ENCODE assay signal across 10 mouse cellular contexts in the genomic region with DNA sequence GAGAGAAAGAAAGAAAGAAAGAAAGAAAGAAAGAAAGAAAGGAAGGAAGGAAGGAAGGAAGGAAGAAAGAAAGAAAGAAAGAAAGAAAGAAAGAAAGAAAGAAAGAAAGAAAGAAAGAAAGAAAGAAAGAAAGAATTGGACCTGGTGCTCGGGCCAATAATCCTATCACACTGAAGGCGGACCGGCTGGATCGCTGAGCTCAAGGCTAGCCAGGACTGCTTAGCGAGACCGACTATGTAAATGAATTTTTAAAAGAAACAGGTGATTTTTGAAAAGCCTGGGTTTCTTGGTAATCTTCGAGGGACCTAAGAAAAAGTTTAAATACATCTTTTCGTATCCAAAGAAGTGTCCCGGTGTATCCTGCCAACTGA. TPM values are rescaled to one million over a fixed set of nuclear protein-coding genes. Genes with fewer than 3 reads are reported as not detected.
DNase-seq lines count a peak whose midpoint lies in the region; ATAC-seq and TF ChIP-seq lines count a peak whose summit lies in the region.
"Not testable (repeated sequence)": the region's sequence is repeated elsewhere in the genome, so short reads cannot be mapped to it uniquely, and the experiment has no call there.
"Had no signal": no experiment of that assay in that cellular context is flagged by ENCODE, and none has a peak within 500 bp of the region (broad histone marks: within the 10 kb centered on the region; RNA-seq: fewer than 3 reads in every experiment).

No protein-coding gene starts in this region.

- CTCF ChIA-PET in Patski (lab: Charles Lee), result not testable (repeated sequence)

- not testable (repeated sequence) for H3K27ac ChIP-seq in embryonic fibroblast, embryonic 13.5 days (ENCODE audit: insufficient read depth, low read length)
- H3K27ac ChIP-seq in heart, adult 2 months, result peak overlapping the region; percentile 99
- H3K27ac ChIP-seq in hindbrain, embryonic 15.5 days (replicated peaks), result peak overlapping the region; percentile 97
- peak overlapping the region; percentile 98 for H3K27ac ChIP-seq in limb, embryonic 10.5 days
- H3K27ac ChIP-seq in lung, embryonic 14.5 days (ENCODE audit: low read depth), result peak overlapping the region; percentile 70
- peak overlapping the region; percentile 96 for H3K27ac ChIP-seq in midbrain, embryonic 16.5 days (ENCODE audit: low read length)
- H3K27ac ChIP-seq in testis, adult 2 months (ENCODE audit: control insufficient read depth, insufficient read depth, low read depth, low read length), result peak overlapping the region; percentile 99

- not testable (repeated sequence) for TF ChIP-seq EP300 in heart, adult 2 months (IDR thresholded peaks at IDR 0.05; ENCODE audit: insufficient read depth, low read depth, low read length)

- H3K4me3 ChIP-seq in embryonic fibroblast, embryonic 13.5 days (ENCODE audit: insufficient read depth, low read length), result peak overlapping the region; percentile 35
- peak overlapping the region; percentile 97 for H3K4me3 ChIP-seq in heart, adult 2 months
- H3K4me3 ChIP-seq in hindbrain, embryonic 15.5 days, result peak overlapping the region; percentile 95
- peak overlapping the region; percentile 91 for H3K4me3 ChIP-seq in limb, embryonic 10.5 days
- H3K4me3 ChIP-seq in lung, embryonic 14.5 days (ENCODE audit: low read depth, low read length), result peak overlapping the region; percentile 97
- H3K4me3 ChIP-seq in midbrain, embryonic 16.5 days (ENCODE audit: low read depth, low read length), result peak overlapping the region; percentile 91
- H3K4me3 ChIP-seq in testis, adult 2 months (ENCODE audit: control insufficient read depth, low read depth, low read length), result peak overlapping the region; percentile 98

- intact Hi-C loops in heart, adult 2 months (cut with DNase I), result loop anchor here (5.0 kb wide), 1 partner anchor 158 kb away; no protein-coding TSS in a partner anchor

- H3K4me1 ChIP-seq in embryonic fibroblast, embryonic 13.5 days (ENCODE audit: control insufficient read depth, insufficient read depth, low read length); heart, adult 2 months (ENCODE audit: control insufficient read depth, insufficient read depth, low read length); limb, embryonic 10.5 days; lung, embryonic 14.5 days (ENCODE audit: insufficient read depth); midbrain, embryonic 16.5 days (ENCODE audit: control insufficient read depth, insufficient read depth, low read length); testis, adult 2 months (ENCODE audit: control insufficient read depth, insufficient read depth, low read length): not testable (repeated sequence)
- peaks cover 21% of the 10 kb centered on the region for H3K4me1 ChIP-seq in hindbrain, embryonic 15.5 days (replicated peaks)

- in situ Hi-C loops in Patski (cut with MboI; ENCODE audit: low pct_unique_long_range_greater_than_20kb), result not testable (repeated sequence)

- not testable (repeated sequence) for H3K9ac ChIP-seq in heart, adult 2 months (ENCODE audit: low read depth, low read length)
- H3K9ac ChIP-seq in hindbrain, embryonic 15.5 days, result peak overlapping the region; percentile 46
- H3K9ac ChIP-seq in lung, embryonic 14.5 days, result peak overlapping the region; percentile 47
- H3K9ac ChIP-seq in midbrain, embryonic 16.5 days (ENCODE audit: low read depth, low read length), result peak overlapping the region; percentile 95; the same call in 1 of the 2 replicates

- not testable (repeated sequence) for TF ChIP-seq CTCF in Patski (IDR thresholded peaks at IDR 0.05); embryonic fibroblast, embryonic 13.5 days (IDR thresholded peaks at IDR 0.05; ENCODE audit: borderline replicate concordance, insufficient read depth, low read length); heart, adult 2 months (IDR thresholded peaks at IDR 0.05); lung, embryonic 14.5 days (IDR thresholded peaks at IDR 0.05; ENCODE audit: low read depth); testis, adult 2 months (IDR thresholded peaks at IDR 0.05; ENCODE audit: control insufficient read depth, insufficient read depth, insufficient replicate concordance, low read depth, low read length)

- not testable (repeated sequence) for H3K9me3 ChIP-seq in hindbrain, embryonic 15.5 days; limb, embryonic 10.5 days (replicated peaks); lung, embryonic 14.5 days (ENCODE audit: low read depth, low read length); midbrain, embryonic 16.5 days (replicated peaks; ENCODE audit: control insufficient read depth, low read length, poor library complexity, severe bottlenecking)

- under 1% methylated on average over 9 of the region's 9 CpGs for WGBS in heart, adult 2 months
- 2% methylated on average over 9 of the region's 9 CpGs for WGBS in hindbrain, embryonic 15.5 days
- WGBS in limb, embryonic 10.5 days, result 2% methylated on average over 9 of the region's 9 CpGs
- WGBS in lung, embryonic 14.5 days, result 0% methylated on average over 9 of the region's 9 CpGs
- under 1% methylated on average over 9 of the region's 9 CpGs for WGBS in midbrain, embryonic 16.5 days

- H3K27me3 ChIP-seq in Patski; heart, adult 2 months (ENCODE audit: control insufficient read depth, insufficient read depth, low read length); hindbrain, embryonic 15.5 days; limb, embryonic 10.5 days (ENCODE audit: low read depth, poor library complexity, severe bottlenecking); lung, embryonic 14.5 days (ENCODE audit: insufficient read depth, low read length); midbrain, embryonic 16.5 days (ENCODE audit: control insufficient read depth, insufficient read depth, low read depth, low read length); testis, adult 2 months (ENCODE audit: control insufficient read depth, insufficient read depth, low read length): not testable (repeated sequence)

- DNase-seq in Patski (ENCODE audit: low read depth, low spot score); heart, adult 2 months; limb, embryonic 10.5 days (ENCODE audit: low spot score); lung, embryonic 14.5 days: not testable (repeated sequence)

- ATAC-seq in Patski, result peak; percentile 12
- peak; percentile 43 for ATAC-seq in hindbrain, embryonic 15.5 days (ENCODE audit: low FRiP score, low read depth)
- peak; percentile 49 for ATAC-seq in lung, embryonic 14.5 days (ENCODE audit: insufficient read depth)
- ATAC-seq in midbrain, embryonic 16.5 days, result peak; percentile 47

- POLR2A ChIA-PET in Patski (lab: Charles Lee), result not testable (repeated sequence)

- peaks cover 29% of the 10 kb centered on the region for H3K36me3 ChIP-seq in heart, adult 2 months (ENCODE audit: control insufficient read depth, insufficient read depth, low read length)
- peaks cover 29% of the 10 kb centered on the region for H3K36me3 ChIP-seq in hindbrain, embryonic 15.5 days
- H3K36me3 ChIP-seq in limb, embryonic 10.5 days, result peaks cover 36% of the 10 kb centered on the region
- H3K36me3 ChIP-seq in lung, embryonic 14.5 days (ENCODE audit: insufficient read depth), result peaks cover 30% of the 10 kb centered on the region
- H3K36me3 ChIP-seq in midbrain, embryonic 16.5 days (ENCODE audit: control insufficient read depth, insufficient read depth, low read length), result peaks cover 17% of the 10 kb centered on the region
- H3K36me3 ChIP-seq in testis, adult 2 months (ENCODE audit: control insufficient read depth, insufficient read depth, low read length), result not testable (repeated sequence)

- peak overlapping the region; percentile 61 for H3K4me2 ChIP-seq in hindbrain, embryonic 15.5 days
- peak overlapping the region; percentile 54 for H3K4me2 ChIP-seq in lung, embryonic 14.5 days
- H3K4me2 ChIP-seq in midbrain, embryonic 16.5 days (ENCODE audit: low read length), result peak overlapping the region; percentile 39

- not testable (repeated sequence) for TF ChIP-seq POLR2A in embryonic fibroblast, embryonic 13.5 days (IDR thresholded peaks at IDR 0.05; ENCODE audit: low read depth, low read length); heart, adult 2 months (IDR thresholded peaks at IDR 0.05; ENCODE audit: insufficient read depth, low read depth, low read length); testis, adult 2 months (IDR thresholded peaks at IDR 0.05; ENCODE audit: control insufficient read depth, low read depth, low read length)

- not testable (repeated sequence) for H3K79me2 ChIP-seq in heart, adult 2 months (replicated peaks; ENCODE audit: control insufficient read depth, insufficient read depth, low read length)

RNA-seq across cellular contexts. Expression of gene Srsf5, which starts 0.4 kb away (rescaled TPM):
- 435 TPM for polyA plus RNA-seq in Patski (2021)
- polyA plus RNA-seq in embryonic fibroblast, embryonic 13.5 days (2011; ENCODE audit: insufficient read length, low read depth, missing spikeins), result 457 and 480 TPM in 2 replicates
- 100 to 1,000 TPM; 115 to 126 TPM for total RNA-seq in heart, adult 2 months (2021)
- polyA plus RNA-seq in heart, adult 2 months (2012; rRNA removed), result 217 and 259 TPM in 2 replicates
- 391 and 393 TPM in 2 replicates for polyA plus RNA-seq in hindbrain, embryonic 15.5 days (2015; fragmentation: Nextera tagmentation; extraction: Ambion mirVana)
- 411 and 501 TPM in 2 replicates for polyA plus RNA-seq in limb, embryonic 10.5 days (2016; fragmentation: Nextera tagmentation; extraction: Ambion mirVana)
- polyA plus RNA-seq in lung, embryonic 14.5 days (2014; fragmentation: Nextera tagmentation; extraction: Ambion mirVana), result 357 and 378 TPM in 2 replicates
- 426 and 452 TPM in 2 replicates for polyA plus RNA-seq in midbrain, embryonic 16.5 days (2015; fragmentation: Nextera tagmentation; extraction: Ambion mirVana)
- polyA plus RNA-seq in testis, adult 2 months (2012; rRNA removed), result 223 and 264 TPM in 2 replicates

RNA-seq across cellular contexts. Expression of gene Slc10a1, which starts 23.6 kb away (rescaled TPM):
- 0.15 TPM for polyA plus RNA-seq in Patski (2021)
- polyA plus RNA-seq in embryonic fibroblast, embryonic 13.5 days (2011; ENCODE audit: insufficient read length, low read depth, missing spikeins), result not detected in 2 replicates
- total RNA-seq in heart, adult 2 months (2021), result not detected
- polyA plus RNA-seq in heart, adult 2 months (2012; rRNA removed), result 0.61 TPM in 1 of 2 replicates, not detected in the other
- polyA plus RNA-seq in hindbrain, embryonic 15.5 days (2015; fragmentation: Nextera tagmentation; extraction: Ambion mirVana), result 0.35 and 0.45 TPM in 2 replicates
- polyA plus RNA-seq in limb, embryonic 10.5 days (2016; fragmentation: Nextera tagmentation; extraction: Ambion mirVana), result 0.40 and 0.68 TPM in 2 replicates
- polyA plus RNA-seq in lung, embryonic 14.5 days (2014; fragmentation: Nextera tagmentation; extraction: Ambion mirVana), result 0.53 and 1.0 TPM in 2 replicates
- polyA plus RNA-seq in midbrain, embryonic 16.5 days (2015; fragmentation: Nextera tagmentation; extraction: Ambion mirVana), result 0.45 and 0.56 TPM in 2 replicates
- polyA plus RNA-seq in testis, adult 2 months (2012; rRNA removed), result 0.10 TPM in 2 replicates
- total RNA-seq: gastrocnemius, postnatal 25 days; layer of hippocampus, postnatal 10 days had no signal

Comparison
In these comparisons a context has a peak if more than half of its experiments do, and no peak if none do; other contexts are left out.
1. H3K4me3 ChIP-seq: peak in every context shown above with its lines; median percentile 98 in testis, adult 2 months; 97 in heart, adult 2 months; 97 in lung, embryonic 14.5 days; 95 in hindbrain, embryonic 15.5 days; 91 in limb, embryonic 10.5 days; 91 in midbrain, embryonic 16.5 days; 35 in embryonic fibroblast, embryonic 13.5 days.